Mouse (Mus musculus): Measurements from ENCODE around the gene Trim41.

- TF ChIP-seq CTCF (IDR thresholded peaks at IDR 0.05; ENCODE audit: low read depth, low read length) (no peak), POLR2AphosphoS5 (IDR thresholded peaks at IDR 0.05; ENCODE audit: insufficient replicate concordance, low read depth, low read length) (no peak), TAL1 (conservative IDR thresholded peaks at IDR 0.05; ENCODE audit: low read depth, low read length) (no peak), GATA1 (IDR thresholded peaks at IDR 0.05; ENCODE audit: borderline replicate concordance, low read length) (no peak), GATA2 (IDR thresholded peaks at IDR 0.05; ENCODE audit: borderline replicate concordance, low read depth, low read length) (no peak)
Measured at GRCm38 (mm10) chr11:48851270-48851995, 34.3 kb upstream of the Trim41 start.
